Mouse (Mus musculus) forebrain, postnatal 0 days (tissue): ENCODE results near the gene Gabrr2. TPM values are rescaled to one million over a fixed set of nuclear protein-coding genes. Genes with fewer than 3 reads are reported as not detected.
"Not testable (repeated sequence)": the region's sequence is repeated elsewhere in the genome, so short reads cannot be mapped to it uniquely, and the experiment has no call there.

Experiments
- ATAC-seq: fragments of 200-750 bp; cut with Nextera tagmentation; 2 replicates; pipeline ENCODE4 v1.8.0; 2017; ENCODE audit warnings: mild to moderate bottlenecking, moderate library complexity
- DNase-seq: peaks from one replicate; pipeline ENCODE4 v3.0.0-alpha.2; 2015
- H3K27ac ChIP-seq: fragments of 300-500 bp; sonication (generic); 2 replicates; pipeline ENCODE4 v1.5.1; 2014; ENCODE audit warnings: low read depth, mild to moderate bottlenecking, antibody characterized with exemption, low read length, moderate library complexity, mixed read lengths
- H3K27me3 ChIP-seq: fragments of 300-500 bp; sonication (generic); 2 replicates; pipeline ENCODE4 v1.6.1; 2014; ENCODE audit warnings: mild to moderate bottlenecking, low read length, mixed read lengths; ENCODE audit not compliant: insufficient read depth
- H3K36me3 ChIP-seq: fragments of 300-500 bp; sonication (generic); 2 replicates; pipeline ENCODE4 v1.6.1; 2014; ENCODE audit warnings: mild to moderate bottlenecking, moderate library complexity; ENCODE audit not compliant: insufficient read depth
- H3K4me1 ChIP-seq: fragments of 300-500 bp; sonication (generic); 2 replicates; pipeline ENCODE4 v1.6.1; 2014; ENCODE audit warnings: antibody characterized with exemption; ENCODE audit not compliant: insufficient read depth
- H3K4me2 ChIP-seq: fragments of 300-500 bp; sonication (generic); 2 replicates; pipeline ENCODE4 v1.6.1; 2014; ENCODE audit warnings: low read depth, mild to moderate bottlenecking, moderate library complexity
- H3K4me3 ChIP-seq: fragments of 300-500 bp; sonication (generic); 2 replicates; pipeline ENCODE4 v1.5.1; 2014; ENCODE audit warnings: low read depth, low read length, mixed read lengths
- H3K9ac ChIP-seq: fragments of 300-500 bp; sonication (generic); 2 replicates; pipeline ENCODE4 v1.6.1; 2014; ENCODE audit warnings: mild to moderate bottlenecking
- H3K9me3 ChIP-seq: fragments of 300-500 bp; sonication (generic); 2 replicates; pipeline ENCODE4 v1.6.1; 2016; ENCODE audit warnings: low read length
- CTCF ChIP-seq: sonication (generic); IDR thresholded peaks from 2 replicates; pipeline ENCODE4 v1.5.1; 2016; ENCODE audit warnings: antibody characterized with exemption, control low read depth, low read depth
- WGBS: fragments of 180-500 bp; shearing (Covaris S2); extraction: QIAGEN DNeasy Blood & Tissue Kit; methylation state at CpG from one replicate; pipeline ENCODE4 v1.1.7; 2014; 5-methylcytosine and 5-hydroxymethylcytosine counted together
- polyA plus RNA-seq: library from polyadenylated mRNA; unstranded; fragments of >200 nt; fragmentation: Nextera tagmentation; extraction: Ambion mirVana; gene quantifications from 2 replicates; pipeline ENCODE4 v1.2.1, GENCODE M21; 2015
- total RNA-seq: library from RNA; depleted of rRNA; stranded (reverse); fragments of >200 nt; gene quantifications from 2 replicates; pipeline ENCODE4 v1.2.3, GENCODE M21; 2014; rRNA removed

Gabrr2 gene
- total and polyA plus RNA-seq, 2 experiments from 2014 or later, result not detected

DNA sequence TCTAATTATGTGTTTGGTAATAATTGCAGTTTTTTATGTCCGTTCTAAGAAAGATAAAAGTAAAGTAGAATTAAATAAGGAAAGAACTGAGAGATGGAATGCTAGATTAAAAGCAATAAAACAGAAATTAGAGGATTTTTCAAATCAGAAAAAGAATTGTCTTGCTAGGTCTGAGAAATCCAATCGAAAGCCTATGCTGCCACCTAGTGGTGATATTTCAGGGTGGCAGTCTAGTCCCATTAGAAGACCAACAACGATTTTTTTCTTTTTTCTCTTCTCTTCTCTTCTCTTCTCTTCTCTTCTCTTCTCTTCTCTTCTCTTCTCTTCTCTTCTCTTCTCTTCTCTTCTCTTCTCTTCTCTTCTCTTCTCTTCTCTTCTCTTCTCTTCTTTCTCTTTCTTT is 56.3 kb downstream of the Gabrr2 start:
- WGBS, result 3% methylated on average over 3 of the region's 3 CpGs
- peak; percentile 84 for TF ChIP-seq CTCF
- ATAC-seq (peak; percentile 66; the same call in 1 of the 2 replicates), DNase-seq (peak; percentile 91)
- H3K4me3 ChIP-seq, H3K27ac ChIP-seq, H3K4me1 ChIP-seq, H3K27me3 ChIP-seq, H3K9me3 ChIP-seq, H3K36me3 ChIP-seq, H3K4me2 ChIP-seq, H3K9ac ChIP-seq: not testable (repeated sequence)

DNA sequence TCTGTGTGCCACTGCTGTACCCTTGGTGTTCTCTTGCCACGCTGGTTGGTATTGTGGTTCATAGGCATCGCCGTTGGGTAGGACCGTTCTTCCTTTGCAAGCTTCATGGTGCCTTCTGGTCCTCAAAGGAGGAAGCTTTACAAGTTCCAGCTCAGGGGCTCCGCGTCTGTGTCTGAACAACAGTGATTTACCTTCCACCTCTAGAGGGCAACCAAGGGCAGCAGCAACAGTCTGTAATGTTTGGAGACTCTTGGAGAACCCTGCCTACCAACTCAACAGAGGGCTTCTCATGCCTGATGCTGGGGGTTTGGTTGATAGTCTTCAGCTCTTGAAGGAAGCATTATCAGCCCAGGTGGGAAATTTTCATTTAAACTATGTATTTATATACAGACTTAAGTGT is 61.7 kb downstream of the Gabrr2 start:
- Histone ChIP-seq H3K9me3 (no peaks in the 10 kb centered on the region), H3K4me1 (no peaks in the 10 kb centered on the region), H3K4me3 (no peak overlapping the region), H3K27ac (no peak overlapping the region), H3K36me3 (no peaks in the 10 kb centered on the region), H3K9ac (no peak overlapping the region), H3K27me3 (no peaks in the 10 kb centered on the region), H3K4me2 (no peak overlapping the region)
- DNase-seq (peak; percentile 19), ATAC-seq (no peak)
- WGBS, result 78% methylated on average over 6 of the region's 6 CpGs
- TF ChIP-seq CTCF, result peak; percentile 53

DNA sequence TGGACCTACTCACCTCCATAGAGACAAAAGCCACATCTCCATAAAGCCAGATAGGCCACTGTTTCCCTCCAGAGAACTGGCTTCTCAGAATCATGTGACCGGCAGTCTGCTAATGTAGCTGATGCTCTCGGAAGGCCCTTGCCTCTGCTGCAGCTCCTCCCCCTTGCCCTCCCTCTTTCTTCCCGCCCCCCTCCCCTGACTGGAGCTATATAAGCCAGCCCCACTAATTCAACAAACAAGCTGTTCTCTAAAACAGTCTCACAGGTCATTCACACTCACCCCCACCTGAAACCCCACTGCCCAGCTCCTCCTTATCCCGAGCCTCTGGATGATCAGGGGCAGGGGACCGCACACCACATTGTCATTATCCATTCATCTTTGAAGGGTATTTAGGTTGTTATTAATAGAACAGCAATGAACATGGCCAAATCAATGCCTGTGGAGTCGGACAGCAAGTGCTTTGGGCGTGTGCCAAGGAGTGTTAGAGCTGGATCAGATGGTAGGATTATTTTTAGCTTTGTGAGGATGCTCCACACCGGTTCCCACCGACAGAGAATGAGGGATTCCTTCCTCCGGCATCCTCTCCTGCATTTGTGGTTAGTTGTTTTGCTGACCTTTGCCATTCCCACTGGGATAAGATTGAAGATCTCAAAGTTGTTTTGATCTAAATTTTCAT is 62.7 kb downstream of the Gabrr2 start:
- no peak overlapping the region for H3K4me2 ChIP-seq
- DNase-seq (peak; percentile 43), ATAC-seq (peak; percentile 23)
- WGBS, result 51% methylated on average over 10 of the region's 10 CpGs
- H3K27ac ChIP-seq, result no peak overlapping the region; the same call in 1 of the 2 replicates
- no peaks in the 10 kb centered on the region for H3K9me3 ChIP-seq
- H3K4me1 ChIP-seq, result no peaks in the 10 kb centered on the region
- no peak overlapping the region for H3K4me3 ChIP-seq
- TF ChIP-seq CTCF, result no peak
- H3K27me3 ChIP-seq, result no peaks in the 10 kb centered on the region
- H3K36me3 ChIP-seq, result no peaks in the 10 kb centered on the region
- no peak overlapping the region for H3K9ac ChIP-seq

DNA sequence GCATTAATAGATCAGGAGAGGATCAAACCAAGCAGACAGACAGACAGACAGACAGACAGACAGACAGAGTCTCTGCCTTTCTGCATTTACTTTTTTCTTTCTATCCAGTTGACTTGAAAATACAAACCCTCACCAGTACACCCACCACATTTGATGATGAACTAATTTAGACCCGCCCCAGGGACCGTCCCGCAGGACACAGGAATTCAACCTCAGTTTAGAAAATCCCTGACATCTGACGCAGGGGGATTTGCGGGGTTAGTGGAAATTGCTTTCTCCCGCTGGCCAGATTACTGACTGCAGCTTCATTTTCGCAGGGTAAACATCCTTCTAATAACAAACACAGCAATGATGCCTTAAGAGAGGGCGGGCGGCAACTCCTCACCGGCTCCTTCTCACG is 69.4 kb downstream of the Gabrr2 start, which contains the start of gene Gabrr1:
Gene Gabrr1 (plus strand): TSS at position 301 of the 400 bp plus-strand sequence.
- Histone ChIP-seq H3K36me3 (no peaks in the 10 kb centered on the region), H3K27me3 (no peaks in the 10 kb centered on the region), H3K27ac (no peak within 1 kb of the TSS), H3K9me3 (no peaks in the 10 kb centered on the region), H3K4me3 (no peak within 1 kb of the TSS), H3K4me1 (no peaks in the 10 kb centered on the region), H3K9ac (no peak within 1 kb of the TSS), H3K4me2 (no peak within 1 kb of the TSS)
- TF ChIP-seq CTCF, result no peak
- no peak for DNase-seq
- 72% methylated on average over 11 of the region's 11 CpGs for WGBS
- no peak for ATAC-seq

Other genes starting within 250 kb of the Gabrr2 start
- 30.3 and 39.8 TPM in 2 replicates for gene Ankrd6, start 112.2 kb upstream of the Gabrr2 start, total RNA-seq
- gene Ankrd6, start 112.2 kb upstream of the Gabrr2 start, polyA plus RNA-seq, result 15.1 and 18.4 TPM in 2 replicates
- 45.3 and 53.0 TPM in 2 replicates for gene Rragd, start 80.0 kb upstream of the Gabrr2 start, total RNA-seq
- 21.8 and 30.6 TPM in 2 replicates for gene Rragd, start 80.0 kb upstream of the Gabrr2 start, polyA plus RNA-seq
- gene Ube2j1, start 31.6 kb upstream of the Gabrr2 start, total RNA-seq, result 88.5 and 106 TPM in 2 replicates
- gene Ube2j1, start 31.6 kb upstream of the Gabrr2 start, polyA plus RNA-seq, result 53.6 and 61.2 TPM in 2 replicates
- 0.46 and 0.67 TPM in 2 replicates for gene Gabrr1, start 69.5 kb downstream of the Gabrr2 start, total RNA-seq
- 0.22 and 0.25 TPM in 2 replicates for gene Gabrr1, start 69.5 kb downstream of the Gabrr2 start, polyA plus RNA-seq
- 8.0 and 11.3 TPM in 2 replicates for gene Pm20d2, start 126.7 kb downstream of the Gabrr2 start, total RNA-seq
- gene Pm20d2, start 126.7 kb downstream of the Gabrr2 start, polyA plus RNA-seq, result 2.3 and 3.3 TPM in 2 replicates
- 47.0 and 68.4 TPM in 2 replicates for gene Srsf12, start 146.0 kb downstream of the Gabrr2 start, total RNA-seq
- 22.1 and 43.3 TPM in 2 replicates for gene Srsf12, start 146.0 kb downstream of the Gabrr2 start, polyA plus RNA-seq
- gene Pnrc1, start 227.2 kb downstream of the Gabrr2 start, total RNA-seq, result 79.9 and 112 TPM in 2 replicates
- gene Pnrc1, start 227.2 kb downstream of the Gabrr2 start, polyA plus RNA-seq, result 55.1 and 57.1 TPM in 2 replicates
- 22.5 and 32.7 TPM in 2 replicates for gene Rngtt, start 247.3 kb downstream of the Gabrr2 start, total RNA-seq
- 11.5 and 16.1 TPM in 2 replicates for gene Rngtt, start 247.3 kb downstream of the Gabrr2 start, polyA plus RNA-seq